Mouse (Mus musculus): ENCODE measurements at regions not wholly inside any gene's neighbourhood (a gene's known extent, or its start where the extent isn't known, plus 50 kb on each side); places are given as distances from the start of the nearest gene placed in this dataset.

DNA sequence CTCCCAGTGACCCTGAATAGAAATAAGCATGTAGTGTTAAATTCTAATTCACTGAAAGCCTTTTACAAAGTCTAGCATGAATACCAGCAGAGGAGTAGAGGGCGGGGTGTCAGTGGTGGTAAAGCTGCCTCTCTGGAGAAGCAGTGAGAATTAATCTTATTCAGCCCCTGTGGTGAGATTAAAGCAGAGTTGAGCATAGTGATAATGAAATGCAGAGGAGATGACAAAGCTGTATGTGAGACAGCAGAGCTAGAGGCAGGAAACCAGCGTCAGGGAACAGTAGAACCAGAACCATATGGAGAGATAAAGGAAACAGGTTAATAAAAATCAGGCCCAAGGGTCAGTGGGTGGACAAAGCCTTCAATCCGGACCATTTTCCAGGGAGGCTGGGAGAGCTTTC lies 1827.2 kb downstream of the Poteg start:
- ChIA-PET CTCF (no interaction called here), POLR2A (no interaction called here)

DNA sequence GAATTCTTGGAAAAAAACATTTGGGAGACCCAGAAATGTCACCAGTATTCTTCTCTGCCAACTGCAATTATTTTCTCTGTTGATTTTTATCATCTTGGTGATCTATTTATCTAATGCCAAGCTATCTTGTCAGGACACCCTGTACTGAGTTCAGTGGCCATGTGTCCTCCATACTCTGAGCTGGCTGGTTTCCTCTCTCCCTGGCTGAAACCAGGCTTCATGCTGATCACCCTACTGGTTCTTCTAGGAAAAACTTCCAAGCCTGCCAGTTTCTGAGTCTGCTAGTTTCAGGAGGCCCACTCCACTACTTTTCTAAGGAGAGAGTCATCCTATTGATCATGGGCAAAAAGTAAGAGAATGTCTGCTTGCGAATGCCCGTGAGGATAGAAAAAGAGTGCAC lies 1831.2 kb downstream of the Poteg start:
- ChIA-PET CTCF (interaction anchor here in 1 of 4 experiments (1.6 kb wide), 1 partner anchor 11 kb away, joined by 3 read pairs; no protein-coding TSS in a partner anchor), POLR2A (no interaction called here)

DNA sequence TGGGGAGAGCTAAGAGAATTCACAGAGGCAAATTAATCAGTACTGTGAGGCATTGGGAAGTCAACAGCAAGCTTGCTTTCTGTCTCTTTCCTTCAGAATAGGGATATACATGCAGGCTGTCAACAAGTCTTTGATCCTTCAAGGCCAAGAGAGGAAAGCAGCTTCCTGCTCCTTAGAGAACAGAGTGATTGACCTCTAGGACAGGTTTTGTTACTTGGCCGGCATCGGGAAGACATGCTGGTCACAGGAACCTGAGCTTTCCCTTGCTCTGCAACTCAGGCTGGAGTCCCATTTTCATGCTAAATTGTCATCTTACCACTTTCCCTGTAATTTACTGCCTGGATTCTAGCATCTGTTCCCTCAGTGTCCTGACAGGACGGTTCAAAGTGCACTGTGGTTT lies 1831.8 kb downstream of the Poteg start:
- POLR2A ChIA-PET, result no interaction called here
- CTCF ChIA-PET, result interaction anchor here in 1 of 4 experiments (1.6 kb wide), 1 partner anchor 11 kb away, joined by 3 read pairs; no protein-coding TSS in a partner anchor

DNA sequence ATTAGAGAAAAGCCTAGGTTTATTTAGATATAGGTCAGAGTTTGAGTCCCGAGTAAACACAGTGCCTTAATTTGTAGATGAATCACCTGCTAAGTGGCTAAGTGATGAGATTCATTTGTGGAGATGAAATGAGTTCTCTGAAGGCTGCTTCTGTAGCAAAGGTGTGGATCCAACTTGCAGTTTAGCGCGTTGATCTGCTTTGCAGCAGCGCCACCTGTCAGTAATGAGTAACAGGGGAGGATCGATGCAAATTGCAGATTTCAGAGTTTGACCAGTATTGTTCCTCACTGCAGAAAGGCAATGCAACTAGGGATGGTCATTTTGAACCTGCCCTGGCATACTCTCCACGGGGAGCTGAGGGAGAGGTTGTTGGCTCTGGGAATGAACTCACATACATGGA lies 1842.9 kb downstream of the Poteg start:
- ChIA-PET POLR2A (no interaction called here), CTCF (interaction anchor here in 3 of 4 experiments (0.6 to 1.5 kb wide), 6 partner anchors 11 to 533 kb away, joined by 3 to 4 read pairs (median 3); no protein-coding TSS in a partner anchor)

Data from embryonic stem cell, embryonic (primary cell).